Mouse (Mus musculus): ENCODE results near the gene Usp30. TPM values are rescaled to one million over a fixed set of nuclear protein-coding genes. Genes with fewer than 3 reads are reported as not detected.

Gene Usp30
- polyA plus RNA-seq, 1 experiment, result 44.1 TPM

DNA sequence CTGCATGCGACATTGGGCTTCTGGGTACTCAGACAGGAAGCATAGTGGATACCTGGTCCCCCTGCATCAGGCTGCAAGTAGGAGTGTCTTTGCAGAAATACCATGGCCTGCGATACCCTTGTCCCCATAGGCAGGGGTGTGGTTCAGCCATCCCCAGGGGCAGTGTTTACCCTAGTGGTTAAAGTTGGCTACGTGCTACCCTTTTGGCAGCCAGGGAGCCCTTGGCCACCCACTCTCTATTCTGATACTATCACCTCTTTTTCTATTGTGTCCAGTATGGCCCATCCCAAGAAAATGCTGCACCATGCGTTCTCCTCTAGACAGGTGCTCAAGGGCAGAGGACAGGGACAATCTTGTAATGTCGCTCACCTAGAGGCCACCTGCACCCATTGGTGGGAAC, 89.5 kb downstream of the Usp30 start:
- 76% methylated on average over 5 of the region's 5 CpGs for WGBS
- H3K27me3 ChIP-seq (ENCODE audit: control insufficient read depth, insufficient read depth, low read length), result no peaks in the 10 kb centered on the region
- no peak overlapping the region for H3K4me3 ChIP-seq (replicated peaks; ENCODE audit: insufficient read depth, low read depth, low read length)
- no peak overlapping the region for H3K27ac ChIP-seq (ENCODE audit: insufficient read depth, low read length)
- DNase-seq, result no peak
- H3K4me1 ChIP-seq (ENCODE audit: control insufficient read depth, insufficient read depth, low read length), result no peaks in the 10 kb centered on the region
- TF ChIP-seq CTCF (IDR thresholded peaks at IDR 0.05; ENCODE audit: borderline replicate concordance, insufficient read depth, low read depth, low read length) (no peak), POLR2A (IDR thresholded peaks at IDR 0.05; ENCODE audit: borderline replicate concordance, insufficient read depth, low read length) (no peak)

DNA sequence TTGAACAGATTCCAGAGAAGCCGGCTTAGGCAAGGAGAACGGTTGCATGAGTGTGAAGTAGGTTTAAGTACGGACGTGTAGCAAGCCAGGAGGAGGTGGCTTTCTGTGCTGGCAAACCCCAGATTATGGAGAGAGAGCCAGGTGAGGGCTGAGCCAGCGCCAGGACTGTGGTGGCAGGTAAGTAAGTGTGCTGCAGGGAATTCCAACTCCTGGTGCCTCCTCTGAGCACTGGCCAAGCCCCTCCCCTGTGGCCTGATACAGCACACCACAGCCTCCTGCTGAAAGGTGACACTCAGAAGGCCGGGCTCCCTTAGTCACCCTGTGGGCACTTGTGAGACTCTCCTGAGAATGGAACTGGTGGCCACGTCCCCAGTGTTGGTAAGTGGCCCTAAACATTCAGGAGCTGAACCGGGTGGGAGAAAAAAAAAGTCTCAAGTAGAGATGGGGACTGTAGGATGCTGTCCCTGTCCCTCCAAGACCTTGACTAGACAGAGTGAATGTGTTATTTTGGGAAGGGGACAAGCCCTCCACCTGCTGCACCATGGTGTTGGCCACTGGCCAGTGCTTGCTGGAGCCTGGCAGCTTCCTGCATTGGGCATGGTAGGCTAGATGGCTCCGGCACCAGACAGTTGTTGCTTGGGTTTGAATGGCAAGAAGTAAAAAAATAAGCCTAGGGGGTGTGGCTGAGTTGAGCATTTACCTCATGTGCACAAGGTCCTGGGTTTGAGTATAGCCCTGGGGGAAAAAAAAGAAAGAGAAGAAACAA, 90.1 kb downstream of the Usp30 start:
- WGBS, result 32% methylated on average over 9 of the region's 9 CpGs
- H3K27ac ChIP-seq (ENCODE audit: insufficient read depth, low read length), result no peak overlapping the region
- DNase-seq, result no peak
- H3K4me3 ChIP-seq (replicated peaks; ENCODE audit: insufficient read depth, low read depth, low read length), result no peak overlapping the region
- no peaks in the 10 kb centered on the region for H3K27me3 ChIP-seq (ENCODE audit: control insufficient read depth, insufficient read depth, low read length)
- no peak for TF ChIP-seq POLR2A (IDR thresholded peaks at IDR 0.05; ENCODE audit: borderline replicate concordance, insufficient read depth, low read length)
- TF ChIP-seq CTCF (IDR thresholded peaks at IDR 0.05; ENCODE audit: borderline replicate concordance, insufficient read depth, low read depth, low read length), result no peak
- no peaks in the 10 kb centered on the region for H3K4me1 ChIP-seq (ENCODE audit: control insufficient read depth, insufficient read depth, low read length)

DNA sequence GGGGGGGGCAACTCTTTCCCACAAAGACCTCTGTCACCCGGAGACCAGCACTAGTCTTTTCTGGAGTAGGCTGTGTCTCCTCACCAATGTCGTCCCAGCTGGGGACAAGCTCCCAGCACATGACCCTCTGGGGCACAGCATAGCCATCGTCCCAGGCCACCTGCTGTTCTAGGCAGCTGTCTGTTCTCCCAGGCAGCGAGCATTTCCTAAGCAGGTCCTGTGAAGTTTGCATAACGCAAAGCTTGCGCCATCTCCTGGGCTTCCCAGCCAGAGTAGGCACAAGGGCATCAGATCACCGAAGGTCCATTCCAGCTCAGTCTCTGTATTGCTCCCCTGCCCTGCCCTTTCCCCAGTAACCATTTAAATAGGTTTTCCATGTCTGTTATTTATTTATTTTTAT, 92.0 kb downstream of the Usp30 start:
- TF ChIP-seq POLR2A (IDR thresholded peaks at IDR 0.05; ENCODE audit: borderline replicate concordance, insufficient read depth, low read length), result no peak
- TF ChIP-seq CTCF (IDR thresholded peaks at IDR 0.05; ENCODE audit: borderline replicate concordance, insufficient read depth, low read depth, low read length), result no peak
- Histone ChIP-seq H3K27ac (ENCODE audit: insufficient read depth, low read length) (no peak overlapping the region), H3K4me1 (ENCODE audit: control insufficient read depth, insufficient read depth, low read length) (no peaks in the 10 kb centered on the region), H3K27me3 (ENCODE audit: control insufficient read depth, insufficient read depth, low read length) (no peaks in the 10 kb centered on the region), H3K4me3 (replicated peaks; ENCODE audit: insufficient read depth, low read depth, low read length) (no peak overlapping the region)
- no peak for DNase-seq
- WGBS, result 39% methylated on average over 7 of the region's 7 CpGs

DNA sequence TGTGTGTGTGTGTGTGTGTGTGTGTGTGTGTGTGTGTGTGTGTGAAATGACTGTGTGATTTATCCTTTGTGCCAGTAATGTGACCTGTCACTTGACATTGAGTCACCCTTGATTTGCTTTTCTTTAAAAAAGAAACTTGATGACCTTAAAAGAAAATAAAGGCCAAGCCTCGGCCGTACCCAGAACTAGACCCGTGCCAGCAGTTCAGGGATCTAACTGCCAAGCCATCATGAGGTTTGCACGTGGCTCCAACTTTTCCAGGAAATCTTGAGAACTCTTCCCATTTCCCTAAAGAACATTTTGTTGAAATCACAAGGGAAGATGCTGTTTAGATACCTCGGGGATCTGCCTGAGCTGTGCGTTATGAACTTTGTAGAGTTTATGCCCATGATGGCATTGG, 96.2 kb downstream of the Usp30 start:
- Histone ChIP-seq H3K27me3 (ENCODE audit: control insufficient read depth, insufficient read depth, low read length) (no peaks in the 10 kb centered on the region), H3K4me1 (ENCODE audit: control insufficient read depth, insufficient read depth, low read length) (peaks cover 2% of the 10 kb centered on the region; the same call in 1 of the 2 replicates), H3K27ac (ENCODE audit: insufficient read depth, low read length) (no peak overlapping the region), H3K4me3 (replicated peaks; ENCODE audit: insufficient read depth, low read depth, low read length) (no peak overlapping the region)
- DNase-seq, result no peak
- 71% methylated on average over 6 of the region's 6 CpGs for WGBS
- no peak for TF ChIP-seq CTCF (IDR thresholded peaks at IDR 0.05; ENCODE audit: borderline replicate concordance, insufficient read depth, low read depth, low read length)
- no peak for TF ChIP-seq POLR2A (IDR thresholded peaks at IDR 0.05; ENCODE audit: borderline replicate concordance, insufficient read depth, low read length)

DNA sequence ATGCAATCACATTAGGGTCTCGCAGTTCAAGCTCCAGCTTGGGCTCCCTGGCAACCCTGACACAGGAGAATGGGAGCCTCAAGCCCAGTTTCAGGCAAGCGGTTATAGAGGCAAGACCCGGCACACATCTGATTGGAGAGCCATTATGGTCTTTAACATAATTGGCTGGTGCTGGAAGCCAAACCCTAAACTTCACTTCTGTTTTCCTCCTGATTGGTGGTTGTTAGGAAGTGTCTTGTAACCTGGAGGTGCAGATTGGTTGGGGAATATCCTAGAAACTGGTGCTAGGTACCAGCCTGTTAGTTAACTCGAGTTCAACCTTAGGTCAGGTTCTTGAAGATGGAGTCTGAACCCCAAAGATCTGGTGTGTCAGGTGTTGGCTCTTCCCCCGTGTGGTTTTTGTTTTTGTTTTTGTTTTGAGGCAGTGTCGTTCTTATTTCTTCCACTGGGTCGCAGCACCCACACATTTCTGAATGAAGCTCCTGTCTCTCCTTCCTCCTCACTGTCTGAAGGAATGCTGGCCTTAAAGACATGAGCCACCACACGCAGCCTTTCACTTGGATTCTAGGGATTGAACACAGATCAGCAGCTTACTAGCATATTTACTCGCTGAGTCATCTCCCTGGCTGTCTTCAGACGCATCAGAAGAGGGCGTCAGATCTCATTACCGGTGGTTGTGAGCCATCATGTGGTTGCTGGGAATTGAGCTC, 97.0 kb downstream of the Usp30 start:
- DNase-seq, result no peak
- Histone ChIP-seq H3K4me3 (replicated peaks; ENCODE audit: insufficient read depth, low read depth, low read length) (no peak overlapping the region), H3K4me1 (ENCODE audit: control insufficient read depth, insufficient read depth, low read length) (peaks cover 6% of the 10 kb centered on the region; the same call in 1 of the 2 replicates), H3K27me3 (ENCODE audit: control insufficient read depth, insufficient read depth, low read length) (no peaks in the 10 kb centered on the region), H3K27ac (ENCODE audit: insufficient read depth, low read length) (no peak overlapping the region)
- WGBS, result 46% methylated on average over 12 of the region's 12 CpGs
- TF ChIP-seq POLR2A (IDR thresholded peaks at IDR 0.05; ENCODE audit: borderline replicate concordance, insufficient read depth, low read length), result no peak
- TF ChIP-seq CTCF (IDR thresholded peaks at IDR 0.05; ENCODE audit: borderline replicate concordance, insufficient read depth, low read depth, low read length), result no peak

DNA sequence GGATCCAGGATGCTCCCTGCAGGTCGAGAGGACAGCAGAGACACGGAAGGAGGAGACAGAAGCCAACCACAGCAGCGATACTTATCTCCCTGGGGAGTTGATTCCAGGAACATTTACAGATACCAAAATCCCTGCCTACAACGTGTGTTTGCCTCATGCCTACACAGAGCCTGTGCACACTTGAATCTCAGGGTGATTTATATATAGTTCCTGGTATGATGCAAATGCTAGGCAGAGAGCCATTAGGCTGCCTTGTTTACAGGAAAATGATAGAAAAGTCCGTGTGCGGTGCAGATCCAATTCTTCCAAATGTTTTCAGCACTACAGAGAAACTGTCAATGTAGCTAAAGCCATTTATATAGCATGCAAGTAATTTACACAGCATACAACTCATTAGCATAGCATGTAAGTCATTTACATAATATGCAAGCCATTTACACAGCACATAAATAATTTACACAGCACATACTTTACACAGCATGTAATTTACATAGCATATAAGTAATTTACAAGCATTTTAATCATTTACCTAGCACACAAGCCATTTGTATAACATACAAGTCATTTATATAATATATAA, 97.9 kb downstream of the Usp30 start:
- Histone ChIP-seq H3K4me3 (replicated peaks; ENCODE audit: insufficient read depth, low read depth, low read length) (no peak overlapping the region), H3K27me3 (ENCODE audit: control insufficient read depth, insufficient read depth, low read length) (no peaks in the 10 kb centered on the region), H3K4me1 (ENCODE audit: control insufficient read depth, insufficient read depth, low read length) (peaks cover 6% of the 10 kb centered on the region; the same call in 1 of the 2 replicates), H3K27ac (ENCODE audit: insufficient read depth, low read length) (no peak overlapping the region)
- no peak for DNase-seq
- no peak for TF ChIP-seq CTCF (IDR thresholded peaks at IDR 0.05; ENCODE audit: borderline replicate concordance, insufficient read depth, low read depth, low read length)
- TF ChIP-seq POLR2A (IDR thresholded peaks at IDR 0.05; ENCODE audit: borderline replicate concordance, insufficient read depth, low read length), result no peak
- 60% methylated on average over 6 of the region's 6 CpGs for WGBS

DNA sequence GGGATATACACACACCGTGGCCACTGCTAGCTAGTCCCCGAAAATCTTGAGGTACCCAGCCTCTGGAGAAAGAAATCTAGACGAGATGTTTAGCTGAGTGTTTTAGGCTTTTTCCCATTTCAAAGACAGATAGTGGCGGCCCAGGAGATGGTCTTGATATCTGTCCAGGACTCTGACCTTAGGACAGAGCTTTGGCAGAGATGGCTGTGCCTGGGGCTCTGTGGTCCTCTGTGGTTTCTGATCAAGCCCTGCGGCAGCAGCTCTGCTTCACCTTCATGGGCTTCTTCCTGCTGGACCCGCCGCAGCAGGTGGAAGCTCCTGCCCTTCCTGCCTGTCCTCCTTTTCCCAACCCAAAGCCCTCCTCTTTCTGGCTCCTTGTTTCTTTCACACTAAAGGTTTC, 105.1 kb downstream of the Usp30 start:
- no peak for DNase-seq
- TF ChIP-seq CTCF (IDR thresholded peaks at IDR 0.05; ENCODE audit: borderline replicate concordance, insufficient read depth, low read depth, low read length), result no peak
- TF ChIP-seq POLR2A (IDR thresholded peaks at IDR 0.05; ENCODE audit: borderline replicate concordance, insufficient read depth, low read length), result no peak
- H3K4me1 ChIP-seq (ENCODE audit: control insufficient read depth, insufficient read depth, low read length), result peaks cover 6% of the 10 kb centered on the region; the same call in 1 of the 2 replicates
- H3K4me3 ChIP-seq (replicated peaks; ENCODE audit: insufficient read depth, low read depth, low read length), result no peak overlapping the region
- no peaks in the 10 kb centered on the region for H3K27me3 ChIP-seq (ENCODE audit: control insufficient read depth, insufficient read depth, low read length)
- no peak overlapping the region for H3K27ac ChIP-seq (ENCODE audit: insufficient read depth, low read length)
- WGBS, result 86% methylated on average over 7 of the region's 7 CpGs
